Mouse (Mus musculus): Measurements from ENCODE around the gene Cyb561d1. TPM values are rescaled to one million over a fixed set of nuclear protein-coding genes. Genes with fewer than 3 reads are reported as not detected.
A peak's percentile ranks its signal among the peaks of the same experiment; 100 is the strongest.

Cyb561d1 gene
- polyA plus RNA-seq, 1 experiment from 2014 or later: 2.9 TPM

GRCm38 (mm10) chr3:108166486-108167211, 34.4 kb downstream of the Cyb561d1 start:
- no peak overlapping the region for H3K9ac ChIP-seq (ENCODE audit: low read length)
- H3K36me3 ChIP-seq (ENCODE audit: control insufficient read depth, insufficient read depth, low read length): no peaks in the 10 kb centered on the region
- 2% methylated on average over 9 of the region's 11 CpGs for WGBS
- ATAC-seq (ENCODE audit: insufficient read depth, low FRiP score, low TSS enrichment) (peak; percentile 68), DNase-seq (ENCODE audit: low spot score) (peak; percentile 83)
- H3K27ac ChIP-seq (ENCODE audit: low read depth, low read length): peak overlapping the region; percentile 82
- H3K4me1 ChIP-seq (ENCODE audit: control insufficient read depth, insufficient read depth, low read length): peaks cover 25% of the 10 kb centered on the region
- 0 out of 2 replicates have a peak overlapping the region, but pooled peaks have one; percentile 7 for H3K4me2 ChIP-seq (ENCODE audit: low read depth)
- no peak overlapping the region for H3K4me3 ChIP-seq (ENCODE audit: low read depth, low read length)
- H3K9me3 ChIP-seq (ENCODE audit: control insufficient read depth, low read length): no peaks in the 10 kb centered on the region
- H3K27me3 ChIP-seq (ENCODE audit: control insufficient read depth, insufficient read depth, low read length): no peaks in the 10 kb centered on the region

GRCm38 (mm10) chr3:108165532-108166315, 35.3 kb downstream of the Cyb561d1 start:
- H3K4me3 ChIP-seq (ENCODE audit: low read depth, low read length): no peak overlapping the region
- DNase-seq (ENCODE audit: low spot score) (no peak), ATAC-seq (ENCODE audit: insufficient read depth, low FRiP score, low TSS enrichment) (peak; percentile 17)
- H3K4me2 ChIP-seq (ENCODE audit: low read depth): no peak overlapping the region
- H3K9me3 ChIP-seq (ENCODE audit: control insufficient read depth, low read length): no peaks in the 10 kb centered on the region
- H3K36me3 ChIP-seq (ENCODE audit: control insufficient read depth, insufficient read depth, low read length): no peaks in the 10 kb centered on the region
- no peaks in the 10 kb centered on the region for H3K27me3 ChIP-seq (ENCODE audit: control insufficient read depth, insufficient read depth, low read length)
- peaks cover 25% of the 10 kb centered on the region for H3K4me1 ChIP-seq (ENCODE audit: control insufficient read depth, insufficient read depth, low read length)
- H3K27ac ChIP-seq (ENCODE audit: low read depth, low read length): peak overlapping the region; percentile 82
- 20% methylated on average over 10 of the region's 10 CpGs for WGBS
- H3K9ac ChIP-seq (ENCODE audit: low read length): peak overlapping the region; percentile 18; the same call in 1 of the 2 replicates

GRCm38 (mm10) chr3:108164807-108165206, 36.2 kb downstream of the Cyb561d1 start:
- H3K4me1 ChIP-seq (ENCODE audit: control insufficient read depth, insufficient read depth, low read length): peaks cover 25% of the 10 kb centered on the region
- H3K27me3 ChIP-seq (ENCODE audit: control insufficient read depth, insufficient read depth, low read length): no peaks in the 10 kb centered on the region
- DNase-seq (ENCODE audit: low spot score): peak; percentile 88
- peak; percentile 49; the same call in 1 of the 2 replicates for ATAC-seq (ENCODE audit: insufficient read depth, low FRiP score, low TSS enrichment)
- no peaks in the 10 kb centered on the region for H3K9me3 ChIP-seq (ENCODE audit: control insufficient read depth, low read length)
- H3K36me3 ChIP-seq (ENCODE audit: control insufficient read depth, insufficient read depth, low read length): no peaks in the 10 kb centered on the region
- H3K4me2 ChIP-seq (ENCODE audit: low read depth): no peak overlapping the region
- WGBS: 29% methylated on average over 9 of the region's 9 CpGs
- 0 out of 2 replicates have a peak overlapping the region, but pooled peaks have one; percentile 82 for H3K27ac ChIP-seq (ENCODE audit: low read depth, low read length)
- H3K9ac ChIP-seq (ENCODE audit: low read length): no peak overlapping the region
- no peak overlapping the region for H3K4me3 ChIP-seq (ENCODE audit: low read depth, low read length)

GRCm38 (mm10) chr3:108164091-108164490, 36.9 kb downstream of the Cyb561d1 start:
- Histone ChIP-seq H3K4me3 (ENCODE audit: low read depth, low read length) (no peak overlapping the region), H3K27me3 (ENCODE audit: control insufficient read depth, insufficient read depth, low read length) (no peaks in the 10 kb centered on the region), H3K4me2 (ENCODE audit: low read depth) (no peak overlapping the region), H3K9me3 (ENCODE audit: control insufficient read depth, low read length) (no peaks in the 10 kb centered on the region), H3K27ac (ENCODE audit: low read depth, low read length) (no peak overlapping the region), H3K9ac (ENCODE audit: low read length) (no peak overlapping the region), H3K4me1 (ENCODE audit: control insufficient read depth, insufficient read depth, low read length) (peaks cover 21% of the 10 kb centered on the region), H3K36me3 (ENCODE audit: control insufficient read depth, insufficient read depth, low read length) (no peaks in the 10 kb centered on the region)
- no peak for DNase-seq (ENCODE audit: low spot score)
- ATAC-seq (ENCODE audit: insufficient read depth, low FRiP score, low TSS enrichment): no peak
- WGBS: 69% methylated on average over 5 of the region's 5 CpGs

- Histone ChIP-seq H3K9me3 (ENCODE audit: control insufficient read depth, low read length) (no peaks in the 10 kb centered on the region), H3K9ac (ENCODE audit: low read length) (0 out of 2 replicates have a peak overlapping the region, but pooled peaks have one; percentile 15), H3K36me3 (ENCODE audit: control insufficient read depth, insufficient read depth, low read length) (no peaks in the 10 kb centered on the region), H3K4me3 (ENCODE audit: low read depth, low read length) (no peak overlapping the region), H3K4me1 (ENCODE audit: control insufficient read depth, insufficient read depth, low read length) (no peaks in the 10 kb centered on the region), H3K27me3 (ENCODE audit: control insufficient read depth, insufficient read depth, low read length) (no peaks in the 10 kb centered on the region), H3K27ac (ENCODE audit: low read depth, low read length) (no peak overlapping the region), H3K4me2 (ENCODE audit: low read depth) (no peak overlapping the region)
- ATAC-seq (ENCODE audit: insufficient read depth, low FRiP score, low TSS enrichment) (peak; percentile 53), DNase-seq (ENCODE audit: low spot score) (no peak)
- WGBS: 65% methylated on average over 9 of the region's 9 CpGs
Observed at GRCm38 (mm10) chr3:108158383-108159037, 42.5 kb downstream of the Cyb561d1 start.

GRCm38 (mm10) chr3:108154656-108155055, 46.4 kb downstream of the Cyb561d1 start, which contains the start of gene Gpr61:
Gene Gpr61 (minus strand): TSS chr3:108154882.
- H3K9me3 ChIP-seq (ENCODE audit: control insufficient read depth, low read length): no peaks in the 10 kb centered on the region
- no peak within 1 kb of the TSS for H3K27ac ChIP-seq (ENCODE audit: low read depth, low read length)
- no peaks in the 10 kb centered on the region for H3K36me3 ChIP-seq (ENCODE audit: control insufficient read depth, insufficient read depth, low read length)
- H3K4me2 ChIP-seq (ENCODE audit: low read depth): no peak within 1 kb of the TSS; the same call in 1 of the 2 replicates
- peak within 1 kb of the TSS; percentile 32 for H3K9ac ChIP-seq (ENCODE audit: low read length)
- H3K4me3 ChIP-seq (ENCODE audit: low read depth, low read length): no peak within 1 kb of the TSS
- no peaks in the 10 kb centered on the region for H3K27me3 ChIP-seq (ENCODE audit: control insufficient read depth, insufficient read depth, low read length)
- no peaks in the 10 kb centered on the region for H3K4me1 ChIP-seq (ENCODE audit: control insufficient read depth, insufficient read depth, low read length)
- DNase-seq (ENCODE audit: low spot score): no peak
- no peak for ATAC-seq (ENCODE audit: insufficient read depth, low FRiP score, low TSS enrichment)
- WGBS: 59% methylated on average over 4 of the region's 4 CpGs

- ATAC-seq (ENCODE audit: insufficient read depth, low FRiP score, low TSS enrichment) (no peak), DNase-seq (ENCODE audit: low spot score) (no peak)
- Histone ChIP-seq H3K4me3 (ENCODE audit: low read depth, low read length) (no peak overlapping the region), H3K9me3 (ENCODE audit: control insufficient read depth, low read length) (no peaks in the 10 kb centered on the region), H3K4me2 (ENCODE audit: low read depth) (no peak overlapping the region), H3K27me3 (ENCODE audit: control insufficient read depth, insufficient read depth, low read length) (no peaks in the 10 kb centered on the region), H3K9ac (ENCODE audit: low read length) (no peak overlapping the region), H3K4me1 (ENCODE audit: control insufficient read depth, insufficient read depth, low read length) (no peaks in the 10 kb centered on the region), H3K27ac (ENCODE audit: low read depth, low read length) (no peak overlapping the region), H3K36me3 (ENCODE audit: control insufficient read depth, insufficient read depth, low read length) (no peaks in the 10 kb centered on the region)
- WGBS: 87% methylated on average over 3 of the region's 3 CpGs
Observed at GRCm38 (mm10) chr3:108152290-108152689, 48.7 kb downstream of the Cyb561d1 start.

- Histone ChIP-seq H3K9me3 (ENCODE audit: control insufficient read depth, low read length) (no peaks in the 10 kb centered on the region), H3K9ac (ENCODE audit: low read length) (no peak overlapping the region), H3K27ac (ENCODE audit: low read depth, low read length) (no peak overlapping the region), H3K36me3 (ENCODE audit: control insufficient read depth, insufficient read depth, low read length) (no peaks in the 10 kb centered on the region), H3K4me1 (ENCODE audit: control insufficient read depth, insufficient read depth, low read length) (peaks cover 7% of the 10 kb centered on the region), H3K4me3 (ENCODE audit: low read depth, low read length) (no peak overlapping the region), H3K4me2 (ENCODE audit: low read depth) (no peak overlapping the region), H3K27me3 (ENCODE audit: control insufficient read depth, insufficient read depth, low read length) (no peaks in the 10 kb centered on the region)
- DNase-seq (ENCODE audit: low spot score): peak; percentile 88
- WGBS: 70% methylated on average over 11 of the region's 11 CpGs
- peak; percentile 42; the same call in 1 of the 2 replicates for ATAC-seq (ENCODE audit: insufficient read depth, low FRiP score, low TSS enrichment)
Observed at GRCm38 (mm10) chr3:108147386-108148235, 53.4 kb downstream of the Cyb561d1 start.
